Mouse (Mus musculus): ENCODE measurements at regions not wholly inside any gene's neighbourhood (a gene's known extent, or its start where the extent isn't known, plus 50 kb on each side); places are given as distances from the start of the nearest gene placed in this dataset.

DNA sequence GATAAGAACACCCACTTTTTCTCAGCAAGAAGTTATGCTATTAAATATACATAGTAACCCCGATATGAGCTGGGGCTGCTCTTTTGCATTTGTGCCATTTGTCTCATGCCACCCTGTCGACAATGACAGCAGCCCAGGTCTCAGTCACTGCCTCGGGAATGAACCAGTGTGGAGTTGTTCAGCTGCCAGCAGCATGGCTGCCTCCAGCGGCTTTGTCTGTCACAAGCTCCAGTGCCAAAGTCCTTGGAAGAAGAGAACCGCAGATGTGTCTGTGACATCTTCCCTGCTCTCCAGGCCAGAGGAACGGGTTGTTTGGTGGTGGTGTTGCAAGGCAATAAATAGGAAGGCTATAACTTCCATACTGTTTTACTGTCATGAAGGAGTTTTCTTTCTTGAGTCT lies 130.7 kb downstream of the Cep170 start:
- ATAC-seq (ENCODE audit: low TSS enrichment): no peak

DNA sequence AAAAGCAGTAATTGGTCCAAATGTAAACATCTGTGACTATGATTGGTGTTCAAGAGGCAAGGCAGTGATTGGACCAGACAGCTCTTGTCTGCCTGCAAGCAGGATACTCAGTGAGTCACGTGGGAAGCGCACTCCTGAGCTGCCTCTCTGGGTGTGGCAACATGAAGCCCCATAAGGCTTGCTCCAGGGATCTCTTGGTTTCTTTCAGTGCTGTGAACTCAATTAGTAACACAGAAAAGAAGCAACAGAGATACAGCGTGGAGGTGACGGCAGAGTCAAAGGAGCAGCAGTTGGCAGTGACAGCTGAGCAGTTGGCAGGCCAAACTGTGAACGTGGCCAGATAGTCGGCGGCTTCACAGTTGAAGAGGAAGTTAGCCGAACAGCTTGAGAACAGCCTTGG lies 131.9 kb downstream of the Cep170 start:
- ATAC-seq (ENCODE audit: low TSS enrichment): peak; percentile 44; the same call in 1 of the 2 replicates

DNA sequence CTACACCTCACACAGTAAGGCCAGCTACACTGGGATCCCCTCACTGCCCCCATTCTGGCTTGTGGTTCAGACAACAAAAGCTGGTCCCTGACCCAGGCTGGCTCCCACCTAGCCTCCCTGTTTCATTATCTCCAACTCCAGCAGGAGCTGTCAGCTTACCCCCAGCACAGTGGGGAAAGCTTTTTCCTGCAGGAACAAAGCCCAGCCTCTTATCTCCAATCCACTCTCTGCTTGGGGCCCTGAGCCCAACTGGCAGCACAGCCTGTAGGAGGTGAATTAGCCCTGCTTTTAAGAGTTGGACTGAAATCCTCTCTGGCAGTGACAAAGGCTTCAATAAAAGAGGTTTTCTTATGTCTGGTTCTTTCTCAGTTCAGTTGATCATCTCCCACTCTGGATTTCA lies 138.7 kb downstream of the Cep170 start:
- ATAC-seq (ENCODE audit: low TSS enrichment): peak; percentile 23; the same call in 1 of the 2 replicates

DNA sequence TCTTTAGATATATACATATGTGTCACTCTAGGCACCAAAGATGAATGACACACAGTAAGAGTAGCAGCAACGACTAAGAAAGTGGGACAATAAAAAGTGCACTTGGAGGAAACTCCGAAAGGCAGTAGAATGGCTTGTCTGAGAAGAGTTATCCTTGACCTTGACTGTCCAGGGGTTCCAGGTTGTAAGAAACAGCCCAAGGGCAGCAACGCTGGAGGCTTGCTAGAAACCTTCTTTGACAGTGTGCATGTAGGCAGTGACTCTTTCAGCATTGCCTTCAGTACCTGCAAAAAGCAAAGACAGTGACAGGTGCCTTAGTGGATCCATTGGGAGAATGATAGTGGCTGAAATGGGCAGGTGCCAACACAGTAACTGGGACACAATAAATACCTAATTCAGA lies 142.8 kb downstream of the Cep170 start:
- no peak for ATAC-seq (ENCODE audit: low TSS enrichment)

DNA sequence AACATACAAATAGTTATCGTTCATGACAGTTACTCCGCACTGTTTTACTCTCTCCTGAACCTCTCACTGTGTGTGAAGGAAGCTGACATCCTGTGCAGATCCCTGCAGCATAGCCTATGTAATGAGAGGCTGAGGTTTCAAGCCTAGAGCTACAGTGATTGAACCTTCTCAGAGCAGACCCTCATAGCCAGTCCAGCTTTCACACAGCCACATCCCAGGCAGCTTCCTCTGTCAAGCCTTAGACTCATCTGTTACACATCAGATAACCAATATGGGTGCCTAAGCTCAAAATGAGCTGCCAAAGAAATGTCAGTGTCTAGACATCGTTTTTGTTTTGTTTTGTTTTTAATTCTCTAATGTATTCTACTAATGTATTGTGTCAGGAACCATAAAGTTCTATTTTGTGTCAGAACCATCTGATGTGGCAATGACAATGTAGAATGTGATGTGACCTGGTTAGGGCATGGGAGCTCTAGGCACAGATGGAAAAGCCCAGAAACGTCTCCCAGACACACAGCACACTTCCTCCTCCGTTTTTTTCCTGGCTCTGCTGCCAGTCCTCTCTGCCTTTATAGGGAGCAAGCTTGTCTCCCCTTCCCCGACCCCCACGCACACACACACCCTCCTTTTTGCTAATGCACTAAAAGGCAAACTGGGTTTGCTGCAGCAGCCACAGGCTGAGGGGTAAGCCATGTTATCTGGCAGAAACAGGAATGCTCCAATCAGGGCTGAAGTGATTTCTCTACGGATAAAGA lies 146.1 kb downstream of the Cep170 start:
- ATAC-seq (ENCODE audit: low TSS enrichment): peak; percentile 82

DNA sequence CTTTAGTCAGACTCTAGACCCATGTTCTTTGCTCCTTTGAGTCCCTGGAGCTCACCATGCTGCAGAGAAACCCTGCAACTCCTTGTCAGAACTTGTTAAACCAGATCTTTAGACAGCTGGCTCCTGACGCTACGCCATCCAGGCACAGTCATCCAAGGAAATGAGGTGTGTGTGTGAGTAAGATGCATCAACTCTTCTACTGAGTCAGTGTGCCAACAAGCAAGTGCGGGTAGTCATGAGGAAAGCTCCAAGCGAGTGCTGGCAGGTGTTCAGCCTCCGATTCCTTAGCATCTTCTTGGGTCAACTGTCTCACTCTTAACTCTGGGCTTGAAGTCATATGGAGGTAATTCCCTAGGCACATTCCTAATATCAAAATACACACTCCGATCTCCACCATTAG lies 153.6 kb downstream of the Cep170 start:
- no peak for ATAC-seq (ENCODE audit: low TSS enrichment)

DNA sequence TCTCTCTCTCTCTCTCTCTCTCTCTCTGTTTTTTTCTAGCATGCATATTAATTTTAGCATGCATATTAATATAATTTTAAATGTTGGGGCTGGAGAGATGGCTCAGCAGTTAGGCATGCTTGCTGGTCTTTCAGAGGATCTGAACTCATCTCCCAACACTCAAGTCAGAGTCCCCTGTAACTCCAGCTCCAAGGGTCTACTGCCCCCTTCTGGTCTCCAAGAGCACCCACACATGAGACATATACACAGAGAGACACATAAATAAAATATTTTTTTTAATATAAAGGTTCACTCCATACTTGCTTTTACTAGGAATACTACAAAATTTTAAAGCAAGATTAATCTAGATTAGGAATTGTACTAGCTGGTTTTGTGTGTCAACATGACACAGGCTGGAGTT lies 155.2 kb downstream of the Cep170 start:
- no peak for ATAC-seq (ENCODE audit: low TSS enrichment)

DNA sequence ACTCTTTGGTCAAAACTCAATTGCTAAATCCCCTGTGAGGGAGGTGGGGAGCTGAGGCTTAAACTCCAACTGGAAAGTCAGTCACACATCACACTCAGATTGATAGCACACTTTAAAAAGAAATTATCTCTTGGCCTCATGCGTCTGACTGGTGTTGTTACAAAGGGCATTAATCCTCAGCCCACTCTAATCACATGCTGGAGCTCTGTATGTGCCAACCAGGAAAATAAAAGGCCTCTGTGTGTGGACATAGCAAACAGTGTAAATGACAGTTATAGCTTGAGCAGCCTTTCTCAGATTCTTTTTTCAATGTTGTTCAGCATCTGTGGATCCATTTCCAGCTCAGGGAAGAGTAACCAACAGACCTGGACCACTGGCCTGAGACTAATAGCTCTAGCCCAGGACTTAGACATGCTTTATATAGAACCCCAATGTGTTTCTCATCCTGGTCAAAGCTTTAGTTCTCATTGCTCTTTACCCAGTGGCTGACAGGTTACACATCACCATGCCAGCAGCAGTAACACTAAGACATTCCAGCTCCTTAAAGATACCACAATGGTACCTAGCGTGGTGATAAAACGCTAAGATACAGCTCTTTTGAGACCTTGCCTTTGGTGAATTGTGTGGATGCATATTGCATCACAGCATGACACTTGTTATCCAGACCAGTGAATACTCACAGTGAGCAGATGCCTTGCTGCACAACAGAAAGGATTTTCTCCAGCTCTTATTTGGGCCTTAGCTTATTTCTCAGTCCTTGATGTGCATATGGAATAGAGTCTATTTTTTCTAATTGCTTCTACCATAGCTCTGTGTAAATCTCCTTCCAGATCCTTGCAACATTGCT lies 158.2 kb downstream of the Cep170 start:
- no peak for ATAC-seq (ENCODE audit: low TSS enrichment)

DNA sequence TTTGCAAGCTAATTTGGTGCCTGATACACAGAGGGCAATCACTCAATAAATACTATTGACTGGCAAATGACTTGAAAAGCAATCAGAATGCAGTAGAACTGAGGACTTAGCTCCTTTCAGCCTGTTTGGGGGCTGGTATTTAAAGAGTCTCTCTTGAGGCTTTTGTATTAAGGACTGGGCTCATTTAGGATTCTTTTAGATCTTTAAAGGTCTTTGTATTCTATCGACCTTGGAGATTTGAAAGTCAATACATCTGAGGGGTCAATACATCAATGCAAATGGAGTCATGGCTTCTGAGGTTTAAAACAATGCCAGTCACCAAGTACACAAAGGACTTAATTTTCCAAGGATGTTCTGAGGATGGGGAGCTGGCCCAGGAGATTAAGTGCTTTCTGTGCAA lies 169.6 kb downstream of the Cep170 start:
- ATAC-seq (ENCODE audit: low TSS enrichment): no peak

DNA sequence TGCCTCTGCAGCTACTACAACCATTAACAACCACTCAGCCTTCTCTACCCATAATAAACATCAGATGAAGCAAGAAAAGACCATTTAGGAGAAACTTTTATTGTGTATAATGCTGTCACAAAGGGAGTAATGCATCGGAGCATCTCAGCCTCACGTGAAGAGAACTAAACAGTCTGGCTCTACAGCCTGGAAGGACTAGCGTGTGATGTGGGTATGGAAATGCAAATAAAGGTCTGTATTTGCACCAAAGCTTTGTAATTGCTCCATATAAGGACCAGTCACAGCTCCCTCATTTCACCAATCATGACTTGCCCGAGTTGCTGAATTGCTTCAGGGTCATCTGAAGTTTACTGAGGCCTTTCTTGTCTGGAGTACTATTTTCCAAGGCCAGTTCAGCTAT lies 190.7 kb downstream of the Cep170 start:
- ATAC-seq (ENCODE audit: low TSS enrichment): no peak

DNA sequence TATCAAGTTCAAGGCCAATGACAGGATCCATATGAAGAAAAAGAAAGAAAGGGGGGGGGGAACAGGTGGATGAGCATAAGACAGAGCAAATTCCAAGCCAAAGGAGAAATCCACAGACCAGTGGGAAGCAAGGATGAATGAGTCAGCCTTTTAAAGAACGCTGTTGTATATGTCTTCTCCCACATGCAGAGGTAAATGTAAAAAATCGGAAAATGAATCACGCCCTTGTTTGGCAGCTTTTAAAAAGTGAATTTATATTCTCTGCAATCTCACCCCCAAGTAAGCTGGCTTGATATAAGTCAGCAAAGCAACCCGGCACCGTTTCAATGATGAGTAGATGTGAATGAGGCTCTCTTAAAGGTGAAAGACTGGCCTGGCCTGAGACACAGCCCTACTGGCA lies 191.7 kb downstream of the Cep170 start:
- ATAC-seq (ENCODE audit: low TSS enrichment): peak; percentile 55

DNA sequence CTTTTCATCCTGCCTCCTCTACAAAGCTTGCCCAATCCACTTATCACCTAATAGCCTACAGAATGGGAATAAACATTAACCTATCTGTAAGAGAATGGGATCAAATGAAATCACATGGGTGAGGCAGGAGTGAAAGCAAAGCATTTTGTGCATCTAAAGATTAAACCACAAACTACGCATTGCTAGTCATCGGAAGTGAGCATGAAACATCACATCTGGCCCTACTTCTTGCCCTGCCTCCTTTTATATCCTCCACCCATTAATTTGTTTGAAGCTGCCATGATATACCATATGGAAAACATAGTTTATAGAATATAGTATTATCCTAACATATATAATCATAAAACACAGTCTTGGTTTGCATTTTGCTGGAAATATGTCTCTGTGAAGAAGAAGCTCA lies 192.6 kb downstream of the Cep170 start:
- no peak for ATAC-seq (ENCODE audit: low TSS enrichment)

DNA sequence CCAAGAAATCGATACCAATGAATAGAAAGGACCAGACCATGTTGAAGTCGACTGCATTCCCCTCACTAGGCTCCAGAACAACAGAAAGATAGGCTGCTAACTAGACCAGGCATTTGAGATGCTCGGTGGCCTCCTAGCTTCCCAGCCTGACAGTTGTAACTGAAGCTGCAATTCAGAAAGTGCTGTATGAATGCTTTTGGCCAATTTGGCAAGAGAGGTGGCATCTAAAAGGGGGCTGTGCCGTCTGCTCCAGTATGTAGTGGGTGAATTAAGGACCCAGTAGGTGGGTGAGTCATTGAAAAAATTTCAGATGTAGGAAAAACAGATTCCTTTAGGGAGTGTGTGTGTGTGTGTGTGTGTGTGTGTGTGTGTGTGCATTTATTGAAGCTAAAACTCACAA lies 195.0 kb downstream of the Cep170 start:
- ATAC-seq (ENCODE audit: low TSS enrichment): peak; percentile 85

DNA sequence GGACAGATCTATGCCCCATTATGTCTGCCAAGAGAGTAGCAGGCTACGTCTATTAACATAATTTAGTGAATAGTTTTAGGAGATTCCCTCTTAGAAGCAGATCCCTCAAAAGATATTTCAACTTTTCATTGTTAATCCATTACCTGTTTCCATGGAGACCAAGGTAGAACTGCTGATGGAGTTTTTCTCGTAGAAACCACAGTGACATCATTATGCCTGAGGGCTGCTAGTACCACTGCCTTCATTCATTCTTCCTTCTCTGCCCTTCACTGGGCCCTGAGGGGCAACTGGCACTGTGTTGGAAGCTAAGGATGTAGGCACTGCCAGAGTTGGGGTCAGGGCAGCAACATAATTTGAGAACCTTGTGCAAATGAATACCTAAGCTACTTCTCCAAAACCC lies 198.2 kb downstream of the Cep170 start:
- ATAC-seq (ENCODE audit: low TSS enrichment): no peak

DNA sequence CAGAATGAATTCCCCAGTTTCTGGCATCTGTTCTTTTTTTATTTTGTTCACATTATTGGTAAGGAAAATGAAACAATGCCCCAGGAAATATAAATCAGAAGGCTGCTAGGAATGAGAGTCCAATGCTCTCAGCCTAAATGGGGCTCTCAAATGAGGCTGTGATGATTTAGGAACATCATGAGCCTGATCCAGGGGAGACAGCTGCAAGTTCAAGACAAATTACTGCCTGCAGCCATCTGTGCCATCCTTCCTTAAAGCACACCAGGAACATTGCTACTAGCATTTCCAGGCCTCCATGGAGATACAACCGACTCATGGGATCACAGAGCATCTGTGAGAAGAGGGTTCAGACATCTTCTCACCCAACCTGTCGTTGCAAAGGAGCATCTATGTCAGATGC lies 219.6 kb downstream of the Cep170 start:
- ATAC-seq (ENCODE audit: low TSS enrichment): peak; percentile 52

DNA sequence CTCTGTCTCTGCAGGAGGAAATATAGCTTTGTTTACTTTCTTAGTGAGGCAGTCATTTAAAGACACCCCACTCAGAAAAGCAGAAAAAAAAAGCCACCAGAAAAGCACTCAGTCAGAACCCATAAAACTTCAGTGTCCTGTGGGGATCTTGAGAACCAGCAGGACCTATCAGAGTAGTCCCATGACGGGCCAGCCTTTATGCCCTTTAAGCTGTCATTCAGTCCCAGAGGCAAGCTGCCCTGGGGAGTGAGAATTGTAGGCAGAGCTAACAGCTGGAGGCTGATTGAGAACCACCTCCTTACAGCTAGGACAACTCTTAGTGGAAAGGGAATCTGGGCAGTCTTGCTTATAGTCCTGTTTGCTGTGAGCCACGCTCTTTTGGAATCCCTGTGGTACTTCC lies 225.7 kb downstream of the Cep170 start:
- ATAC-seq (ENCODE audit: low TSS enrichment): no peak

DNA sequence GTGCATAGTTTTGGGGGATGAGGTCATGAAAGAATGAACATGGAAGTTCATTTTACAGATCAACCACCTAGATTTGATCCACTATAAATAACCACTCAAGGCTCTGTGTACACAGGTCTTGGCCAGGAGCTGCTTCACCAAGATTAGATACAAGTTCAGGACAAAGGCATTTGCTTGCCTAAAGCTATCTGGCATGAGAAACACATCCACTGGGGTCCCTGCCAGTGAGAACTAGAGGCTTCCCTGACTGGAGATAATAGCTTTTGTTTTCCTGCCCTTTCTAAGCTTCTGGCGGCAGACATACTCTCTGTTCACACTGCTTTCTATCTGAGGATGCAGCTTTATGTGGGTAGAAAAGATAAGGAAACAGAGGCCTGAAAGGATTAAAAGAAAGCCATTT lies 240.2 kb downstream of the Cep170 start:
- ATAC-seq (ENCODE audit: low TSS enrichment): no peak

DNA sequence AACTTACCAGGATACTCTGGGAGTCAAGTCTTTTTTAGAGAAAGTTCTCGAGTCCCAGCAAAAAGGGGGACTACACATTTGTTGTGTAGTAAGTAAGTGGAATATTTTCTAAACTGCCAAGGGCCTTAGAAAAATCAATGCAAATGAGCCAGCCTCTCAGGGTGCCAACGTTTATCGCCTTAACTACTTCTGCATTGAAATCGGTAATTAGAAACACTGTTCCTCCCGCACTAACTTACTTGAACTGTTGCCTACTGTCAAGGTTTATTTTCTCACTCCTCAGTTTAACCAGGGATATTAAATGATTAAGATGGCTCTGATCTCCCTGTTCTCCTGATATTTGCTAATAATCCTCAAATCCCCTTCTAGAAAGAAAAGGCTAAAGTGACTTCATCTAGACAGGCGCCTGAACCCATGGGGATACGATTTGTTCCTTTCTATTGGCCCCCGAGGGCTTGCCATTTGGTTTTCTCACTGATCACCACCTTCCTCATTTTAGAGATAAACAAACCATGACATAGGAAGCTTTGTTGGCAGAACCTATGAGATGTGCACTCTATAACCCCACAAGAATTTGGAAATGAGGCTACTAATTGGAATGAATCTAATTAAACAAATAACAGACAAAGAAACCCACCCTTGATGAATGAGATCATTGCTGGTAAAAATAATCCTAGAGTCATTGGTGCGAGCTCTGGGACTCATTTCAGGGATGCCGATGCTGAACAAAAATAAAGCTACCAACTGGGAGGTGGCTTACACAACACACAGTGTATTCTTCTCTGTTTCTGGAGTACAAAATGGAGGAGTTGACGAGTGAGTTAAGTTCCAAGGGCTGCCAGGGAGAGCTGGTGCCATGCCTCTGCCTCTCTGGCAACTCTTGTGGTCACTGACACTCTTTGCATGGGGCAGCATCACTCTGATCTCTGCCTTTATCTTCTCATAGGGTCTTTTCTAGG lies 255.1 kb downstream of the Cep170 start:
- ATAC-seq (ENCODE audit: low TSS enrichment): no peak

DNA sequence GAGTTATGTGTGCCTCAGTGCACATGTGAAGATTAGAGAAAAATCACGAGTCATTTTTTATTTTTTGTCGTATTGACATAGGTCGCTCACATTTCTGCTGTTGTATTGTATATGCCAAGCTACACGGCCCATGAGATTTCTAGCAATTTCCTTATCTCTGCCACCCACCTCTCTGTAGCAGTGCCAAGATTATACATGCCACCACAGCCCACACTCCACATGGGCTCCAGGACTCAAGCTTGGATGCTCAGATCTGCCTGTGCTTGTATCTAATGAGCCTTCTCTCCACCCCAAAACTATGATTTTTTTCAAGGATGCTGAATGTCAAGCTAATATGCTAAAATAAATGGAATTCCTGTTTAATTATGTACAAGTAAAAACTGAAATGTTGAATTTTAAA lies 259.3 kb upstream of the Pld5 start:
- peak; percentile 67 for ATAC-seq (ENCODE audit: low TSS enrichment)

DNA sequence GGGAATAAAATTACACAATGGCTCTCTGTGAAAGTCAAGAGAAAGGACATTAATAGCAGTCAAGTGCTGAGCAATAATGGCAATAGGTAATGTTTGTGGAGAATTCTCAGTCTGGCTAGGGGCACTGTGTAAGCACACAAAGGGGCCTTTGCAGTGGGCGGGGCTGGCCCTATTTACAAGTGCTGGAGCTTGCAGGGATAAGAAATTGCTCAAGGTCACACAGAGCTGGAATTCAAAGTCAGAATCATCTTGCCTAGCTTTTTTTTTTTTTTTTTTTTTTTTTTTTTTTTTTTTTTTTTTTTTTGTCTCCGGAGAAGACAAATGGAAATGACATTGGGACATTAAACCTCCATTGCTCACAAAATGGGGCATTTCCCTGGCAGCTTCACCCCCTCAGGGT lies 253.9 kb upstream of the Pld5 start:
- ATAC-seq (ENCODE audit: low TSS enrichment): no peak

DNA sequence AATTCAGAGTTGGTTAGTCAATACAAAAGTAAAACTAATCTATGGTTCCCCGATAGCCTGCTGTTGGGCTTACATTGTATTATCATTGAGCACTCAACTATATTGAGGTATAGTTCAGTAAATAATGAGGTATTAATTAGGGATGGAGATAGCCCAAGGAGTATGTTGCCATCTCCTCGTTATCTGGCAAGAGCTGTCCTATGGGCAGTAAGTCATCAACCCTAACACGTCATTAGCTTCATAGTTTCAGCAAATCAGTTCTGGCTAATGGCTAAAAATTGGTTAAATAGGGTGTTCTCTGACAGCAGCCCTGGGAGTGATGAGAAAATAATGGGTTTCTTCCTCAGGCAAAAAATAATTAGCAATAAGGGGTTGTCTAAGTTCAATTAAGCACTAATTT lies 236.4 kb upstream of the Pld5 start:
- ATAC-seq (ENCODE audit: low TSS enrichment): no peak

DNA sequence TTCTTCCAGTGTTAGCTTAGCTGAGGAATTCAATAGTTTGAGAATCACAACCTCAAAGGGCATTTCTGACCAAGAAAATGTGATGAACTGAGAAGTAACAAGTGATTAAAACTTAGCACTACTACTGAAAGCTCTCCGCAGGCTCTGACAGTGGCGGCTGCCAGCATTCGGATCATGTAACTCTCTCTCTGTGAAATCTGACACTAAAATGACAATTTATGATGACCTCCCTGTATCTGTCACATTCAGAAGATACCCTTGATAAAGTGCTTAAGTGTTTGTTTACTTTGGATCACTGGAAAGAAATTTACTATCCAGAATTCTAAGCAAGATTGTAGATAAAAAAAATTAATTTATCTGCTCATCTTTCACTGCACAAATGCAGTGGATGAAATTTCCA lies 230.3 kb upstream of the Pld5 start:
- no peak for ATAC-seq (ENCODE audit: low TSS enrichment)
